Mouse (Mus musculus): ENCODE measurements around the gene Cox14. TPM values are rescaled to one million over a fixed set of nuclear protein-coding genes. Genes with fewer than 3 reads are reported as not detected.
"Not testable (repeated sequence)": the region's sequence is repeated elsewhere in the genome, so short reads cannot be mapped to it uniquely, and the experiment has no call there.

The Cox14 gene
- total and polyA plus RNA-seq, 3 experiments = 215 to 358 (median 236) TPM

- Histone ChIP-seq H3K4me3 (no peak overlapping the region), H3K79me2 (replicated peaks; ENCODE audit: control insufficient read depth, insufficient read depth, low read length) (no peaks in the 10 kb centered on the region), H3K4me1 (ENCODE audit: control insufficient read depth, insufficient read depth, low read length) (peaks cover 6% of the 10 kb centered on the region), H3K27ac (no peak overlapping the region), H3K27me3 (ENCODE audit: control insufficient read depth, insufficient read depth, low read length) (no peaks in the 10 kb centered on the region), H3K36me3 (ENCODE audit: control insufficient read depth, insufficient read depth, low read length) (no peaks in the 10 kb centered on the region), H3K9ac (ENCODE audit: low read depth, low read length) (no peak overlapping the region)
- intact Hi-C loops (cut with DNase I) = no loop called here
- DNase-seq = no peak
- 84% methylated on average over 10 of the region's 10 CpGs for WGBS
- TF ChIP-seq CTCF (IDR thresholded peaks at IDR 0.05) = no peak
These were observed 25.7 kb upstream of the Cox14 start for GRCm38 (mm10) chr15:99699715-99700114.

GRCm38 (mm10) chr15:99700219-99701106 is 25.0 kb upstream of the Cox14 start:
- no peak for DNase-seq
- 88% methylated on average over 18 of the region's 18 CpGs for WGBS
- Histone ChIP-seq H3K27ac (no peak overlapping the region), H3K9ac (ENCODE audit: low read depth, low read length) (no peak overlapping the region), H3K4me1 (ENCODE audit: control insufficient read depth, insufficient read depth, low read length) (peaks cover 6% of the 10 kb centered on the region), H3K79me2 (replicated peaks; ENCODE audit: control insufficient read depth, insufficient read depth, low read length) (no peaks in the 10 kb centered on the region), H3K36me3 (ENCODE audit: control insufficient read depth, insufficient read depth, low read length) (no peaks in the 10 kb centered on the region), H3K4me3 (no peak overlapping the region), H3K27me3 (ENCODE audit: control insufficient read depth, insufficient read depth, low read length) (no peaks in the 10 kb centered on the region)
- TF ChIP-seq CTCF (IDR thresholded peaks at IDR 0.05) (no peak), POLR2A (IDR thresholded peaks at IDR 0.05; ENCODE audit: insufficient read depth, low read depth, low read length) (no peak), EP300 (IDR thresholded peaks at IDR 0.05; ENCODE audit: insufficient read depth, low read depth, low read length) (no peak)
- intact Hi-C loops (cut with DNase I) = no loop called here

- H3K27me3 ChIP-seq (ENCODE audit: control insufficient read depth, insufficient read depth, low read length); H3K79me2 ChIP-seq (replicated peaks; ENCODE audit: control insufficient read depth, insufficient read depth, low read length); H3K4me1 ChIP-seq (ENCODE audit: control insufficient read depth, insufficient read depth, low read length); H3K36me3 ChIP-seq (ENCODE audit: control insufficient read depth, insufficient read depth, low read length); DNase-seq; intact Hi-C loops (cut with DNase I): not testable (repeated sequence)
- H3K4me3 ChIP-seq = peak overlapping the region; percentile 99
- peak overlapping the region; percentile 99 for H3K27ac ChIP-seq
- 36% methylated on average over 16 of the region's 16 CpGs for WGBS
- peak overlapping the region; percentile 48 for H3K9ac ChIP-seq (ENCODE audit: low read depth, low read length)
These were observed 23.8 kb upstream of the Cox14 start for GRCm38 (mm10) chr15:99701640-99701998.

GRCm38 (mm10) chr15:99701999-99702900 is 23.2 kb upstream of the Cox14 start, which contains the start of gene Smarcd1:
Smarcd1 (plus strand) TSS chr15:99702129.
- H3K27me3 ChIP-seq (ENCODE audit: control insufficient read depth, insufficient read depth, low read length) = no peaks in the 10 kb centered on the region
- intact Hi-C loops (cut with DNase I) = loop anchor here (2.0 kb wide), 1 partner anchor 23 kb away; the partner anchor contains the start of gene Cox14
- H3K9ac ChIP-seq (ENCODE audit: low read depth, low read length) = peak within 1 kb of the TSS; percentile 86
- peak within 1 kb of the TSS; percentile 99 for H3K4me3 ChIP-seq
- peaks cover 5% of the 10 kb centered on the region for H3K36me3 ChIP-seq (ENCODE audit: control insufficient read depth, insufficient read depth, low read length)
- H3K27ac ChIP-seq = peak within 1 kb of the TSS; percentile 99
- WGBS = 1% methylated on average over 68 of the region's 71 CpGs
- H3K4me1 ChIP-seq (ENCODE audit: control insufficient read depth, insufficient read depth, low read length) = peaks cover 6% of the 10 kb centered on the region
- H3K79me2 ChIP-seq (replicated peaks; ENCODE audit: control insufficient read depth, insufficient read depth, low read length) = no peaks in the 10 kb centered on the region
- DNase-seq = peak; percentile 94 to 97
- peak; percentile 92 for TF ChIP-seq CTCF (IDR thresholded peaks at IDR 0.05)
- peak; percentile 47; the same call in 1 of the 2 replicates for TF ChIP-seq POLR2A (IDR thresholded peaks at IDR 0.05; ENCODE audit: insufficient read depth, low read depth, low read length)
- TF ChIP-seq EP300 (IDR thresholded peaks at IDR 0.05; ENCODE audit: insufficient read depth, low read depth, low read length) = peak; percentile 52; the same call in 1 of the 2 replicates

GRCm38 (mm10) chr15:99703104-99703503 is 22.3 kb upstream of the Cox14 start:
- intact Hi-C loops (cut with DNase I) = loop anchor here (2.0 kb wide), 1 partner anchor 22 kb away; the partner anchor contains the start of gene Cox14
- Histone ChIP-seq H3K4me3 (no peak overlapping the region; the same call in 1 of the 2 replicates), H3K27ac (peak overlapping the region; percentile 99), H3K36me3 (ENCODE audit: control insufficient read depth, insufficient read depth, low read length) (peaks cover 5% of the 10 kb centered on the region), H3K79me2 (replicated peaks; ENCODE audit: control insufficient read depth, insufficient read depth, low read length) (no peaks in the 10 kb centered on the region), H3K27me3 (ENCODE audit: control insufficient read depth, insufficient read depth, low read length) (no peaks in the 10 kb centered on the region), H3K9ac (ENCODE audit: low read depth, low read length) (0 out of 2 replicates have a peak overlapping the region, but pooled peaks have one; percentile 6), H3K4me1 (ENCODE audit: control insufficient read depth, insufficient read depth, low read length) (peaks cover 6% of the 10 kb centered on the region)
- WGBS = 68% methylated on average over 9 of the region's 9 CpGs
- no peak for DNase-seq
- TF ChIP-seq CTCF (IDR thresholded peaks at IDR 0.05) (no peak), POLR2A (IDR thresholded peaks at IDR 0.05; ENCODE audit: insufficient read depth, low read depth, low read length) (no peak), EP300 (IDR thresholded peaks at IDR 0.05; ENCODE audit: insufficient read depth, low read depth, low read length) (no peak)

Measured in heart, adult 2 months (tissue).